Mouse (Mus musculus): ENCODE results near the gene Zfp830. TPM values are rescaled to one million over a fixed set of nuclear protein-coding genes. Genes with fewer than 3 reads are reported as not detected.
A peak's percentile ranks its signal among the peaks of the same experiment; 100 is the strongest.

Zfp830 gene
- polyA plus RNA-seq, 1 experiment from 2014 or later: 34.5 TPM

DNA sequence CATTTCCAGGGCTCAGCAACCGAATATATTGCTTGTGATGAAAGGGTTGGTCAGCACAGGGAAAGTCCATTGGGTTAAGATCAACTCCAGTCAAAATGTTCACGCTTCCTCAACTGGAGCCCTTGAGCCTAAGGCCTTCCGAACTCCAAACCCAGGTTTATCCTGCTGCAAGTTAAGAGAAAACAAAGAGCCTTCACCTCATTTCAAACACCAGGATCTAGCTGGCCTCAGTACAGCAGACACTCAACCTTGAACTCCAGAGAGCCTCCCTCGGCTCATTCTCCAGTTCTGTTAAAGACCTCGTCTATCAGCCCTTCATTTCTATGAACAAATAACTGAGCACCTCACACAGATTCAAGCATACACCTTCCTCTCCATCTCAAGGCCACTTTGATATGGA lies 16.0 kb downstream of the Zfp830 start:
- no peaks in the 10 kb centered on the region for H3K27me3 ChIP-seq (replicated peaks)
- no peak overlapping the region for H3K27ac ChIP-seq
- H3K4me1 ChIP-seq (replicated peaks): peaks cover 6% of the 10 kb centered on the region; the same call in 1 of the 2 replicates
- H3K9ac ChIP-seq: peak overlapping the region; percentile 100
- 43% methylated on average over 5 of the region's 5 CpGs for WGBS
- ATAC-seq: no peak
- H3K36me3 ChIP-seq: peaks cover under 1% of the 10 kb centered on the region; the same call in 1 of the 2 replicates
- H3K4me2 ChIP-seq (replicated peaks): peak overlapping the region; percentile 71
- no peaks in the 10 kb centered on the region for H3K9me3 ChIP-seq
- peak overlapping the region; percentile 99 for H3K4me3 ChIP-seq (replicated peaks)

DNA sequence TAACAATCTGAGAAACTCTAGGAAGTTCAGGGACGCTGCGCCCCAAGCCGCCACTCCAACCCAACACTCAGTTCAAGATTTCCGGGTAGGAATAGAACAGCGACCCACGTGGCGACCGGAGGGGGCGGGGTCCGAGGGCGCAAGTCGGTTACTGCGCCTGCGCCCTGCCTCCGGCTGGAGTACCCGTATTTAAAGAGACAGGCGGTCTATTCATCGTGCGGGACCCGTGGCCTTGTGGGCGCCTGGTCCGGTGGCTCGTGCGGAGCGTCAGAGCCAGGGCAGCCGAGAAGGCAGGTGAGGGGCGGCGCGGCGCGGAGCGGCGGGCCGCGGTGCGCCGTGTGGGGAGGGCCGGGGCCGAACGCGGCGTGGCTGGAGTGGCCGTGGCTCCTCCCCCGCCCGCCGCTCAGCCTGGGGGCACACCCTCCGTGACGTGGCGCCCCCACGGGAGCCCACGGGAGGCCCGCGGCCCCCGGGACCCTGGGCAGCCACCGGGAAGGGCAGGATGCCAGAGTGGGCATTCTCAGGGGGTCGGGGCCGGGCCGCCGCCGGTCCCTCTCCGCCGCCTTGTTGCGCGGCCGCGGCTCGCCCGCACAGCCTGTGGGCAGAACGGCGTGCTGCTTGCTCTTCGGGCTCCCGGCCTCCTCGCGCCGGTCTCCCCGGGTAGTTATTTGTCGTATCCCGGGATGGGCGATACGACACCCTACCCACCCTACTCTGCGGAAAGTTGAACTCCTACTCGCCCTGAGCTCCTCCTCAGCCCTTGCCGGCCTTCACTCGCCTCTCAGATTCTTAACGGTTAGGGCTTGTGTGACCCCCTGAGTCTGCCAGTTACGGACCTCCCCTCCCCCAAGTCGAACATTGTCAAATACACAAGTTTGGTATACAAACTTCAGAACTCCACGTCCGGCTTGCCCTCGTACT lies 17.1 kb downstream of the Zfp830 start, which contains the start of gene Lig3:
Gene Lig3 (plus strand): TSS at position 126 of the 921 bp plus-strand sequence.
- peak within 1 kb of the TSS; percentile 97 for H3K27ac ChIP-seq
- peak; percentile 96 for ATAC-seq
- H3K4me2 ChIP-seq (replicated peaks): peak within 1 kb of the TSS; percentile 71
- H3K9ac ChIP-seq: peak within 1 kb of the TSS; percentile 100
- peaks cover 6% of the 10 kb centered on the region; the same call in 1 of the 2 replicates for H3K4me1 ChIP-seq (replicated peaks)
- H3K27me3 ChIP-seq (replicated peaks): no peaks in the 10 kb centered on the region
- no peaks in the 10 kb centered on the region for H3K9me3 ChIP-seq
- peak within 1 kb of the TSS; percentile 99 for H3K4me3 ChIP-seq (replicated peaks)
- WGBS: under 1% methylated on average over 90 of the region's 90 CpGs
- H3K36me3 ChIP-seq: peaks cover 6% of the 10 kb centered on the region; the same call in 1 of the 2 replicates

DNA sequence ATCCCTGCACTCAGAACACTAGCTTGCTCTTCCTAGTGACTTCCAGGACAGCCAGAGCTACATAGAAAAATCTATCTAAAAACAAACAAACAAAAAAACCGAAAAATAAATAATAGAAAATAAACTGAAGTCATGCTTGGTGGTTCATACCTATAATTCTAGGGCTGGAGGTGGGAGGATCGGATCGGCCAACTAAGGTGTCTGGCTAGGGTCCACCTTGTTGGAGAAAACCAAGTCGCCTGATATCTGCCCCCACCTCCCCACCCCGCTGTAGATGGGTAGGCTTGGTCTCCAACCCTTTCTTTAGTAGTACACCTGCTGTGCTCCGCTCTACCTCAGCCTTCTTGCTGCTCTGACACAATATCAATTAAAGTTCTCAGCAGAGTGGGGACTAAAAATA lies 18.1 kb downstream of the Zfp830 start:
- Histone ChIP-seq H3K4me2 (replicated peaks) (peak overlapping the region; percentile 71), H3K36me3 (peaks cover 6% of the 10 kb centered on the region; the same call in 1 of the 2 replicates), H3K4me3 (replicated peaks) (peak overlapping the region; percentile 99), H3K27me3 (replicated peaks) (no peaks in the 10 kb centered on the region), H3K4me1 (replicated peaks) (peaks cover 6% of the 10 kb centered on the region; the same call in 1 of the 2 replicates), H3K9ac (peak overlapping the region; percentile 100), H3K9me3 (no peaks in the 10 kb centered on the region), H3K27ac (no peak overlapping the region)
- no peak for ATAC-seq
- 36% methylated on average over 6 of the region's 6 CpGs for WGBS

DNA sequence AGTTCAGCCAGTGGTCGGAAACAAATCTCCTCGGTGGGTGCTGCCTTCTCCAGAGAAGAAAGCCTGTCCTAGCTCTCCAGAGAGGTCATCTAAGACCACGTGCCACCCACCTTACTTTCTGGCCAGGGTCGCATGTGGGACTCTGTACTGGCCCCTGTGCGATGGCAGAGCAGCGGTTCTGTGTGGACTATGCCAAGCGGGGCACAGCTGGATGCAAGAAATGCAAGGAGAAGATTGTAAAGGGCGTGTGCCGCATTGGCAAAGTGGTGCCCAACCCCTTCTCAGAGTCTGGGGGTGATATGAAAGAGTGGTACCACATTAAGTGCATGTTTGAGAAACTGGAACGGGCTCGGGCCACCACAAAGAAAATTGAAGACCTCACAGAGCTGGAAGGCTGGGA lies 19.3 kb downstream of the Zfp830 start:
- no peak for ATAC-seq
- Histone ChIP-seq H3K4me3 (replicated peaks) (no peak overlapping the region), H3K9ac (no peak overlapping the region), H3K27me3 (replicated peaks) (no peaks in the 10 kb centered on the region), H3K27ac (no peak overlapping the region), H3K9me3 (no peaks in the 10 kb centered on the region), H3K4me1 (replicated peaks) (peaks cover 6% of the 10 kb centered on the region; the same call in 1 of the 2 replicates), H3K36me3 (peaks cover 9% of the 10 kb centered on the region; the same call in 1 of the 2 replicates), H3K4me2 (replicated peaks) (no peak overlapping the region)
- WGBS: 89% methylated on average over 11 of the region's 11 CpGs

DNA sequence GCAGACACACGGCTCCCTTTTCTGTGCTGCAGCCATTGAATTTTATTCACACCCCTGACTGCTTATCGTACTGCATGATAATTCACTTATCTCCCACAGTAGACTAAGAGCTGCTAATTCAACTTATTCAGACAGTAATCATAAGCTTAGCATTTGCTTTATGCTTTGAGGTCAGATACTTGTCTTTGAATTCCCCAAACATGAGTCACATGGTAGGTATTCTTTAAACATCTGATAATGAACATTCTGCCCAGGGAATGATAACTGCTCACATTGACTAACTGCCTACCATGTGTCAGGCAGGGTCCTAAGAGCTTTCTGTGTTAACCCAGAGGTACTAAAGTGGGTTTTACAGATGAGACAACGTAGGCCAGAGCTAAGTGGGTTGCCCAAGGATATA lies 42.5 kb downstream of the Zfp830 start:
- no peaks in the 10 kb centered on the region for H3K4me1 ChIP-seq (replicated peaks)
- H3K9me3 ChIP-seq: no peaks in the 10 kb centered on the region
- no peak overlapping the region for H3K9ac ChIP-seq
- no peak for ATAC-seq
- WGBS: 63% methylated on average over 3 of the region's 3 CpGs
- H3K27me3 ChIP-seq (replicated peaks): no peaks in the 10 kb centered on the region
- H3K4me2 ChIP-seq (replicated peaks): no peak overlapping the region
- H3K4me3 ChIP-seq (replicated peaks): no peak overlapping the region
- H3K36me3 ChIP-seq: peaks cover 22% of the 10 kb centered on the region
- H3K27ac ChIP-seq: no peak overlapping the region

DNA sequence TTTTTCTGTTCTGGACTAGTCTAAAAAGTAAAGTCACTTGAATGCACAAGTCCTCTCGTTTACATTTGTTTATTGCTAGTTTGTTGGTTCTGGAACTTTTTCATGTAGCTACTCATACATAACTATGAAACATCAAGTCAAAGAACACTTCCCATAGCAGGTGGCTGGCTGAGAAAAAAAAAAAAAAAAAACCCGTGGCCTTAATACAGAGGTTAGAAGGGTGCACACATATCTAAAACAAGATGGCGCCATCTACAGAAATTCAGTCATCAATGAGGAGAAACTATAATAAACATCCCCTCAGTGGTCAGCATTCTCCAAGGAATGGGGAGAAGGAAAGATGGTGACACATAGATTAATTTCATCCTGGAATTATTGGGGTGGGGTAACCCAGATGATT lies 43.2 kb downstream of the Zfp830 start:
- no peak for ATAC-seq
- Histone ChIP-seq H3K27ac (no peak overlapping the region), H3K4me3 (replicated peaks) (no peak overlapping the region), H3K4me1 (replicated peaks) (no peaks in the 10 kb centered on the region), H3K36me3 (peaks cover 16% of the 10 kb centered on the region), H3K4me2 (replicated peaks) (no peak overlapping the region), H3K9me3 (no peaks in the 10 kb centered on the region), H3K27me3 (replicated peaks) (no peaks in the 10 kb centered on the region), H3K9ac (no peak overlapping the region)
- 70% methylated on average over 3 of the region's 3 CpGs for WGBS

DNA sequence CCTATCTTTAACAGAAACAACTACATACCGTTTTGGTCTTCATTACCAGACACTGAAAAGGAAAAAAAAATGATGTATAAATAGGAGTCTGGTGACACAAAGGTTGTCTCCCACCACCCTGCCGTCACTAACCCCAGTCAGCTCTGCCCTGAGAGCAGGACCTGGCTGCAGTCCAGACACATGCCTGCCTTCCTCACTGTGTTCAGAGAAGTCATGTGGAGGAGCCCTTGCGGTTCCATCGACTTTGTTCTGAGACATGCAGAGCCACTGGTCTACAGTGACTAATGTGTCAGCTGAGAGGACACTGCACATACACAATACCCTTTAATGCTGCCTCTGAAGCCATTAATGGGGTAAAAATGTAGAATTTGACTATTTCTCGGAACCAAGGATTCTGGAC lies 44.3 kb downstream of the Zfp830 start:
- H3K4me1 ChIP-seq (replicated peaks): peaks cover 2% of the 10 kb centered on the region; the same call in 1 of the 2 replicates
- H3K4me2 ChIP-seq (replicated peaks): no peak overlapping the region
- 75% methylated on average over 5 of the region's 5 CpGs for WGBS
- H3K27me3 ChIP-seq (replicated peaks): no peaks in the 10 kb centered on the region
- no peak overlapping the region for H3K27ac ChIP-seq
- H3K9me3 ChIP-seq: no peaks in the 10 kb centered on the region
- no peak for ATAC-seq
- no peak overlapping the region for H3K4me3 ChIP-seq (replicated peaks)
- H3K9ac ChIP-seq: no peak overlapping the region
- H3K36me3 ChIP-seq: 0 out of 2 replicates have a peak, but pooled peaks cover 5% of the 10 kb centered on the region

Other genes with a start within 250 kb of the Zfp830 start
- 0.18 and 0.28 TPM in 2 replicates for gene Cct6b, start within 50 bp of the Zfp830 start, polyA plus RNA-seq (2015; fragmentation: Nextera tagmentation; extraction: Ambion mirVana)
- 20.4 and 22.5 TPM in 2 replicates for gene Lig3, start 16.8 kb downstream of the Zfp830 start, polyA plus RNA-seq (2015; fragmentation: Nextera tagmentation; extraction: Ambion mirVana)
- 12.5 and 13.8 TPM in 2 replicates for gene Rffl, start 106.9 kb downstream of the Zfp830 start, polyA plus RNA-seq (2015; fragmentation: Nextera tagmentation; extraction: Ambion mirVana)
- 12.7 and 16.0 TPM in 2 replicates for gene Rad51d, start 126.3 kb downstream of the Zfp830 start, polyA plus RNA-seq (2015; fragmentation: Nextera tagmentation; extraction: Ambion mirVana)
- gene Fndc8, start 127.8 kb downstream of the Zfp830 start, polyA plus RNA-seq (2015; fragmentation: Nextera tagmentation; extraction: Ambion mirVana): 0.15 and 0.23 TPM in 2 replicates
- 29.9 and 31.7 TPM in 2 replicates for gene Nle1, start 144.1 kb downstream of the Zfp830 start, polyA plus RNA-seq (2015; fragmentation: Nextera tagmentation; extraction: Ambion mirVana)
- gene Unc45b, start 146.2 kb downstream of the Zfp830 start, polyA plus RNA-seq (2015; fragmentation: Nextera tagmentation; extraction: Ambion mirVana): 1.8 and 2.1 TPM in 2 replicates
- gene Slfn5, start 187.0 kb downstream of the Zfp830 start, polyA plus RNA-seq (2015; fragmentation: Nextera tagmentation; extraction: Ambion mirVana): 1.9 TPM in 2 replicates
- gene Slfn9, start 227.5 kb downstream of the Zfp830 start, polyA plus RNA-seq (2015; fragmentation: Nextera tagmentation; extraction: Ambion mirVana): 19.6 and 20.0 TPM in 2 replicates

Measured in intestine, embryonic 15.5 days (tissue).